Mouse (Mus musculus) thymus, adult 2 months (tissue): ENCODE measurements at regions not wholly inside any gene's neighbourhood (a gene's known extent, or its start where the extent isn't known, plus 50 kb on each side); places are given as distances from the start of the nearest gene placed in this dataset.

Experiments used
- CTCF ChIP-seq: fragments of 200-500 bp; IDR thresholded peaks from 2 replicates; pipeline ENCODE4 v1.5.1; 2012; ENCODE audit warnings: mild to moderate bottlenecking, control low read depth, low read length, moderate library complexity, borderline replicate concordance; ENCODE audit not compliant: control insufficient read depth, poor library complexity, insufficient read depth; ENCODE audit errors: extremely low read depth
- POLR2A ChIP-seq: fragments of 200-500 bp; IDR thresholded peaks from 2 replicates; pipeline ENCODE4 v1.6.1; 2012; ENCODE audit warnings: mild to moderate bottlenecking, low read length, control low read depth, moderate library complexity; ENCODE audit not compliant: control insufficient read depth, poor library complexity, insufficient read depth; ENCODE audit errors: extremely low read depth

DNA sequence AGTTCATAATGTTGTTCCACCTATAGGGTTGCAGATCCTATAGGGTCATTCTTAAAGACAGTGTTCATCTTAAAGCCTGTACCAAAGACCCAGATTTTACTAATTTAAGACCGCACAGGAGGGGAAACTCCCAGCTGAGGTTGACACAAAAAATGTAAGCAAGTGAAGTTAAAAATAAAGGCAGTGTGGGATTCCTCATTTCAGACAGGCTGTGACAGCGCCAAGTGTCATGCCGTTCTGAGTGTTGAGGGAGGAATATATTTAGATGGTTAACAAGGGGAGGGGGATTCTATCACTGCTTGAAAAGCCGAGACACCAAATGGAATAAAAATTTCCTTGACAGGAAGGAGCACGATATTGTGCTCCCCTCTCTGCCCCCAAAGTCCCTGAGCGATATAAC is 123.9 kb downstream of the Edem1 start:
- TF ChIP-seq CTCF (no peak), POLR2A (no peak)
